Mouse (Mus musculus) brain, embryonic 14.5 days (tissue): ENCODE measurements around the gene Abcd4. TPM values are rescaled to one million over a fixed set of nuclear protein-coding genes. Genes with fewer than 3 reads are reported as not detected.

ENCODE experiments used
- DNase-seq: peaks from one replicate; pipeline ENCODE4 v3.0.0-alpha.2; 2011; ENCODE audit warnings: low read depth
- CTCF ChIP-seq: fragments of 200-500 bp; IDR thresholded peaks from 2 replicates; pipeline ENCODE4 v1.5.1; 2012; ENCODE audit warnings: inconsistent platforms, mild to moderate bottlenecking, moderate library complexity, borderline replicate concordance; ENCODE audit not compliant: insufficient read depth, insufficient read length; ENCODE audit errors: extremely low read depth
- POLR2A ChIP-seq: fragments of 200-500 bp; IDR thresholded peaks from 2 replicates; pipeline ENCODE4 v1.6.1; 2012; ENCODE audit warnings: mild to moderate bottlenecking, inconsistent platforms, borderline replicate concordance; ENCODE audit not compliant: poor library complexity, insufficient read depth, insufficient read length, severe bottlenecking; ENCODE audit errors: extremely low read depth
- polyA plus RNA-seq: library from polyadenylated mRNA; depleted of rRNA; stranded (reverse); fragments of >200 nt; gene quantifications from 2 replicates; pipeline ENCODE4 v1.2.3, GENCODE M21; 2012

The Abcd4 gene
- polyA plus RNA-seq, 1 experiment, result 25.1 TPM

DNA sequence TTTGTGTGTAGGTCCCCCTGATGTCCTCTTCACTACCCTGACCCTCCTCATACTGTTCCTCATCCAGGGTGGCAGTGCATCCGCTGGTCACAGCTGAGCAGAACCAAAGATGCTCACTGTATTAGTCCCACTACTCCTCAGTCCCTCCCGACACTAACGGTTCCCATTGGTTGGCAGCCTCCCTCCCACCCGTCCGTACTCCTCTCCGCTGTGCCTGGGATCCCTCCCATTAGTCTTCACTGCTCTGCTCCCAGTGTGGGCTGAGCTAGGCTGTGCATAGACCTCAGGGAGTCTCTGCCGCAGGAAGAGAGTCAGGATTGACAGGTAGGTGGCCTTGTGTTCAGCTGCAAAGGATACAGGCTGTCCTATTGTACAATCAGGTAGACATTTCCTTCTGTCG is 18.9 kb downstream of the Abcd4 start:
- no peak for DNase-seq
- TF ChIP-seq POLR2A (no peak), CTCF (no peak)

DNA sequence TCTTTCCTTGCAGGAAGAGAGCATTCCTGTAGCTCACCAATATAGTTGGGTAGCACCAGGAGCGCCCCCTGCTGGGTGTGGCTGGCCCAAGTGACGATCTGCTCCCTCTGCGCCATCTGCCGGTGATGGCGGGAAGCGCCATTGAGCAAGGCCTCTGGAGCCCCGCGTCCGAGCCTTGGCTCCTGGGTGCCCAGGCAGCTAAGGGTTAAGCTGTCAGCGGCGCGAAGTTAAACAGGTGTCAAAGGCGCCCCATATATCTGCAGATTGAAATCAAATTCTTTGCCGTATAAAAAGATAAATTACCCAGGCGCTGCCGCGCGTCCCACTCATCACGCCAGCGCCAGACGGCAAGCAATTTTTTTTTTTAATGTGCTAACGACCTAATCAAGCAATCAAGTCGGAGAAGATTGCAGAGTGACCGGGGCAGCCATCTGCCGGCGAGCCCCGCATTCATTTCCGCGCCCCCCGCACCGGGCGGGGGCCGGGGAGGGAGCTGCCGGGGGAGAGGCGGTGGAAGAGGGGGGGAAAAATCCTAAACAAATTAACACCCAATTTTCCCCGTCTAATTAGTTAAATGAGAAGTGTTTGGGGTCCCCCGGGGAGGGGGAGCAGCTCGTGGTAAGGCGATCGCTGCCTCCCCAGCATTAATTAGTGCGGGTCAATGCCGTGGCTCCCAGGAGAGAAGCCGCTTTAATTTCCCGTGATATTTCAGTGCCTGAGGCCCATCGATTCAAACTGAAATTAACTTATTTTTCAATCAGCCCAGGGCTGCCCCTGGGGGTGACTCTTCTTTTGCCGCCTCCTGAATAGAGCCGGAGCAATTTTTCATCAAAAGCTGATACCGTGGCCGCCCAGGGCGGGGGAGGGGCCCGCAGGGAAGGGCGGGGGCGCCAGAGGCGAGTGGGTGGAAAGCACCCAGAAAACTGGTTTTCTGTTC is 27.1 kb downstream of the Abcd4 start:
- TF ChIP-seq POLR2A (no peak), CTCF (peak; percentile 100)
- peak; percentile 94 for DNase-seq

DNA sequence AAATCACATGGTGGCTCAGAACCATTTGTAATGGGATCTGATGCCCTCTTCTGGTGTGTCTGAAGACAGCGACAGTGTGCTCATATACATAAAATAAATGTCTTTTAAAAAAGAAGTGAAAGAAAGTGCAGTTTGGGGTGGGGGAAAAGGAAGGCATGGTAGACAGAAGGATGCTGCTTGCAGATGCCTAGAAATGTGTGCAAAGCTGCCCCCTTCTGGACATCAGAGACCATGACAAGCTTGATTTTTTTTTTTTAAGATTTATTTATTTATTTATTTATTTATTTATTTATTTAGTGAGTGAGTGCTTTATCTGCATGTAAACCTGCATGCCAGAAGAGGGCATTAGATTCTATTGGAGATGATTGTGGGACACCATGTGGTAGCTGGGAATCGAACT is 35.9 kb downstream of the Abcd4 start:
- TF ChIP-seq POLR2A (no peak), CTCF (no peak)
- no peak for DNase-seq

DNA sequence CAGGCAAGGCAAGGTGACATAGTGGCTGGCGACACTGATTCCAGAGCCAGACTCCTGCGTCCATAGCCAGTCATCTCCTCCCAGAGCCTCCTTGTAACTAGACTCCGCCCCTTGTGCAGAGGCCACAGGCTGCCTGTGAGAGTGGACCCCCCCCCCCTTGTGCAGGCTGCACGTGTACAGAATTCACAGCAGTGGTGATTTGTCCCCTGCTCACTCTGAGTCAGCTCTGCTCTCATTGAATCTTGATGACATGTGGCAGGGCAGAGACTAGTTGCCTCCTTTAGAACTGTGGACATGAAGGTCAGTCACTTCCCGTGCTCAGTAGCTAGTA is 38.8 kb downstream of the Abcd4 start:
- TF ChIP-seq POLR2A (no peak), CTCF (no peak)
- DNase-seq, result peak; percentile 34

DNA sequence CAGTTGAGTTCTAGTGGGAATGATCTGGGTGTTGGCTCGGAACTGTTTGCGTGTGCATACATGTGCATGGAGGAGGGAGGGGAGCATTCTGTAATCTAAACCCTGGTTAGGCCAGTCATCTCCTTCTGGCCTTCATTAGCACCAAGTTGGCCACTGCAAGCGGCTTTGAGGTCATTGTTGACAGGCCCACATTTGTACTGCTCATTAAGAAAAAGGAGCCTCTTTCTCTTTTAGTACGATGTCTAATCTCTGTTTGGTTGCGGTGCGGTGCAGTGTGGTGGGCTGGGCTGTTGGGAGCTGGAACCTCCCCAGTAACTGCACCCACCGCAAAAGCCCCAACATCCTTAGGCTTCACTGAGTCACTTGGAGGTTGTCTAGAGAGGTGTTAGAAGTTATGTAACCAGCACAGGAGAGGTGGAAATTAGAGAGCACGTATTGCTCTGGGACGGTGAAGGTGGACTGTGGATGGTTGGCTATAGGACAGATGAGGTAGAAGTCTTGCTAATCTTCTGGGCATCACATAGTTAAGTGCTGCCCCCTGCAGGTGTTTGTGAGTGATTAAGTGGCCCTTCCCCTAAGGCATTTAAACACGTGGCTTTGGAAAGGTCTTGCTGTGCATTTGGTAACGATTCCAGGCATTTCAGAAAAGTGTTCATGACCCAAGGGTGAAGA is 39.3 kb downstream of the Abcd4 start:
- peak; percentile 38 for DNase-seq
- TF ChIP-seq POLR2A (no peak), CTCF (peak; percentile 17; the same call in 1 of the 2 replicates)

DNA sequence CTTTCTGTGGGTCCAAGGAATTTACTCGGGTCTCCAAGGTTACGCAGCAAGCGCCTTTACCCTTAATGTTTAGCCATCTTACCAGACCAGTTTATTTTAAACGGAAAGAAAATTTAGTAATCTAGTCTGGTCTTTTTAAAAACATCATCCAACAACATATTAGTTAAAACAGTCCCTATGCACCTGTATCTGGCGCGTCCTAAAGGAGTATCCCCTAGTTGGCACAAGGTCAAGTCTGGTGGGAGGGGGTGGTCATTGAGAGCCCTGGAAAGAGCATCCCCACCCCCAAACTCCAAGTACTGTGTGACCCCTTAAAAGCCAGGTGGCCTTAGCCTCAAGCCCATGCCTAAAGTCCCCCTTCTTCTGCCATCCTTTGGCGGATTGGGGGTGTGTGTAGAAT is 44.1 kb downstream of the Abcd4 start:
- no peak for DNase-seq
- TF ChIP-seq POLR2A (no peak), CTCF (no peak)

DNA sequence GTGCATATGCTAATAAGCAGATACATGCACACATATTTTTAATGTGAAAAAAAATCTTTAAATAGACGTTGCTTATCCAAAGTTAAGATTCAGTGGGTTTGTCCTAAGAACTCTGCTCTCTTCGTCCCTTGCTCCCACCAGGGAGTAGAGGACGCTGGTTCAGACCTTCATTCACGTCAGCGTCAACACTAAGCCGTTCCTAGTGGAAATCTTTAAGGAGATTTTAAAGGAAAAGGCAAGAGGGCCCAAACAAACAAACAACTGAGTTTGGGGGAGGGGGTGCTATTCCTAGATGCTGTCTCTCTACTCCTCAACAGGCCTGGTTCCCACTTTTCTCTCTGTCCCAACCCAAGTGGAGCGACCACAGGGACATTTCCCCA is 44.9 kb downstream of the Abcd4 start:
- DNase-seq, result no peak
- no peak for TF ChIP-seq POLR2A
- no peak for TF ChIP-seq CTCF

DNA sequence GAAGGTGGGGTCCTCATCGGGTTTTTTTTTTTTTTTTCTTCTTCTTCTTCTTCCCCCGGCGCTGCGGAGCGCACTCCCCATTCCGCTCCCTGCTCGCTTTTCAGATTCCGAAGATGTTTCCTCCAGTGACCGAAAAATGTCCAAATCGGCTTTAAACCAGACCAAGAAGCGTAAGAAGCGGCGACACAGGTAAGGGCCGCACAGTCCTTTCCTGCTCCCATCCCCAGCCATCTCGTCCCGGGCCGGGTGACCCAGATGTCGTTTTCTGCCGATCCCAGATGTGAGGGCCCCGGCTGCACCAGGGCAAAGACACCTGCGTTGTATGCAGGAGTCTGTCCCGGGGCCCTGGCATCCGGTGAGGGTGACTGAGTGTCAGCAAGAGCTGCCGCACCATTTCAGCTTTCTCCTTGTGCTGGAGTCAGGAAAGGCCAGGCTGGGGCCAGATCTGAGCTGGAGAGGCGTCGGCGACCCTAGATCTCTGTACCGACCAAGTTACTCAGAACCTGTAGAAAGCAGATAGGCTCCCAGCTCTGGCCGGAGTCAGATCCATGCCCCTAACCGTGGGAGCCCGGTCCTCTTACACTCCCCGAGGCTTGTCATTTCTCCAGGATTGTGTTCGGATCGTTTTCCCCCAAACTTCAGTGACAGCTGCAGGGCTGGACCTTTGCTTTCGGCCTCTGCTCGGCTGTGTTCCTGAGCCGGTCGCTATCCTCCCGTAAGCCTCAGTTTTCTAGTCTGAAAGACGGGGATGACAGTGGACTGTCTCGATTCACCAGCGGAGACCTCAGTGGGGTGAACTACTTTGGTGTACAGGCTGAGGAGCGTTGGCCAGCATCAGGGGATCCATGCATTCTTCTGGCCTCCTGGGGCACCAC is 45.5 kb downstream of the Abcd4 start:
- peak; percentile 41 for DNase-seq

DNA sequence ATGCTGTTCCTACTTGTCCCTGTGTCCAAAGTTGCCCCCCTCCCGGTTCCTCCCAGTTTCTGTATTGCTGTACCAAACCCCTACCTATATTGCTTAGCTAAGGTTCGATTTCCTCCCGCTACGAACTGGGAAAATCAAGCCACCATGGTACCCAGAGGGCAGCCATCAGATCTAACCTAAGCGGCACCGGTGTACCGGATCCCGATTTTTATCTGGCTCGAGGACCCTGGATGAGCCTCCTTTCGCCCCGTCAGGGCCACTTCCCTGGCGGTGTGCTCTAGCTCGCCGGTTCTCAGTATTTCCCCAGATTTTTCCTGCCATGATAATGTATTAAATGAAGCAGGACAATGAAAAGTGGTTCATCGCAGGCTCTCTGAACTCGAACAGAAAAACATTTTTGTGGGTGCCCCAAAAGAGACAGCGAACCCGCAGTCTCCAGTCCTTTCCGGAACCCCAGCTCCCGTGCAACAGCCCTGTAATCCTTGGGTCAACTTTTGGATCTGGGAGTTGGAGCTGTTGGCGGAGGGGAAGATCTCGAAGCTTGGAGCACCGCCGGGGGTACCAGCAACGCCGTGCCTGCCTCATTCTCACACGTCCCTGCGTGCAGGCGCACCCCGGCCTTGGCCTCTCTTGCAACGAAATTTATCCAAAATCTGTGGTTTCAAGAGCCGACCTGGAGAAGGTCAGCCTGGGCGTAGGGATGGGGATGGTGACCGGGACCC is 46.4 kb downstream of the Abcd4 start:
- TF ChIP-seq CTCF (no peak), POLR2A (no peak)
- DNase-seq, result peak; percentile 43

More for the DNA sequence above, 45.5 kb downstream of the Abcd4 start:
- no peak for TF ChIP-seq POLR2A
- TF ChIP-seq CTCF, result no peak

DNA sequence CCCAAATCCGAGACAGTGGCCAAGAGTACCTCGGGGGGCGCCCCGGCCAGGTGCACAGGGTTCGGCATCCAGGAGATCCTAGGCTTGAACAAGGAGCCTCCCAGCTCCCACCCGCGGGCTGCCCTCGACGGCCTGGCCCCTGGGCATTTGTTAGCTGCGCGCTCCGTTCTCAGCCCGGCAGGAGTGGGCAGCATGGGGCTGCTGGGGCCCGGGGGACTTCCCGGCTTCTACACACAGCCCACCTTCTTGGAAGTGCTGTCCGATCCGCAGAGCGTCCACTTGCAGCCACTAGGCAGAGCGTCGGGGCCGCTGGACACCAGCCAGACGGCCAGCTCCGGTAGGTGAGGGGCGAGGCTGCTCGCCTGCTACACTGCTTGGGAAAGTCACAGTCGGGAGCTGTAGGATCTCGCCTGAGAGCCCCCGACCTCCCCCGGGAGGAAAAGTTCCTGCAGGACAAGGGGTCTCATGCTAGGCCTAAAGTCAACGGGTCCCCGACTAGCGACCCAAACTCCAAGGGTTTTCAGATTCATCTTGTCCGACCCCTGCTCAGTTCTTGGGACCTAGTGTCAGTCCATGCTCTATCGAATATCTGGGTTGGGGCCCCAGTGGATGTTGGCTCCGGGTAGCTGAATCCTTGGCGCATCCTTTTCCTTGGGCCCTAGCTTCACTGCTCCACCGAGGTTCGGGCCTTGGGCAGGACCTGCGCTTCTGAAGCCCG is 47.1 kb downstream of the Abcd4 start:
- peak; percentile 19 for DNase-seq
- no peak for TF ChIP-seq POLR2A
- no peak for TF ChIP-seq CTCF
